Mouse (Mus musculus) heart, embryonic 16.5 days (tissue): Measurements from ENCODE around the gene Npl. TPM values are rescaled to one million over a fixed set of nuclear protein-coding genes. Genes with fewer than 3 reads are reported as not detected.
A peak's percentile ranks its signal among the peaks of the same experiment; 100 is the strongest.

Source experiments
- ATAC-seq: fragments of 200-750 bp; cut with Nextera tagmentation; replicated peaks from 2 replicates; pipeline ENCODE4 v1.8.0; 2017; ENCODE audit warnings: moderate number of reproducible peaks; ENCODE audit not compliant: insufficient read depth, low FRiP score; ENCODE audit errors: extremely low read depth
- H3K27ac ChIP-seq: fragments of 300-500 bp; sonication (generic); 2 replicates; pipeline ENCODE4 v1.5.1; 2014; ENCODE audit warnings: mild to moderate bottlenecking, low read length, control low read depth, moderate library complexity
- H3K27me3 ChIP-seq: fragments of 300-500 bp; sonication (generic); 2 replicates; pipeline ENCODE4 v1.6.1; 2014; ENCODE audit warnings: low read length, mixed read lengths; ENCODE audit not compliant: control insufficient read depth, insufficient read depth
- H3K36me3 ChIP-seq: fragments of 300-500 bp; sonication (generic); 2 replicates; pipeline ENCODE4 v1.6.1; 2014; ENCODE audit not compliant: control insufficient read depth, insufficient read depth
- H3K4me1 ChIP-seq: fragments of 300-500 bp; sonication (generic); 2 replicates; pipeline ENCODE4 v1.6.1; 2014; ENCODE audit warnings: low read length, mixed read lengths; ENCODE audit not compliant: control insufficient read depth, insufficient read depth
- H3K4me2 ChIP-seq: fragments of 300-500 bp; sonication (generic); 2 replicates; pipeline ENCODE4 v1.6.1; 2014; ENCODE audit warnings: low read depth, mild to moderate bottlenecking, control low read depth, low read length
- H3K4me3 ChIP-seq: fragments of 300-500 bp; sonication (generic); 2 replicates; pipeline ENCODE4 v1.5.1; 2014; ENCODE audit warnings: mild to moderate bottlenecking, control low read depth, low read length
- H3K9ac ChIP-seq: fragments of 300-500 bp; sonication (generic); 2 replicates; pipeline ENCODE4 v1.6.1; 2014; ENCODE audit warnings: low read length, control low read depth
- H3K9me3 ChIP-seq: fragments of 300-500 bp; sonication (generic); replicated peaks from 2 replicates; pipeline ENCODE4 v1.6.1; 2016; ENCODE audit warnings: low read length; ENCODE audit not compliant: control insufficient read depth
- WGBS: fragments of 180-500 bp; shearing (Covaris S2); extraction: QIAGEN DNeasy Blood & Tissue Kit; methylation state at CpG from one replicate; pipeline ENCODE4 v1.1.7; 2014; 5-methylcytosine and 5-hydroxymethylcytosine counted together
- polyA plus RNA-seq: library from polyadenylated mRNA; unstranded; fragments of >200 nt; fragmentation: Nextera tagmentation; extraction: Ambion mirVana; gene quantifications from 2 replicates; pipeline ENCODE4 v1.2.1, GENCODE M21; 2015

The Npl gene
- 4.9 and 6.8 TPM in 2 replicates for polyA plus RNA-seq

DNA sequence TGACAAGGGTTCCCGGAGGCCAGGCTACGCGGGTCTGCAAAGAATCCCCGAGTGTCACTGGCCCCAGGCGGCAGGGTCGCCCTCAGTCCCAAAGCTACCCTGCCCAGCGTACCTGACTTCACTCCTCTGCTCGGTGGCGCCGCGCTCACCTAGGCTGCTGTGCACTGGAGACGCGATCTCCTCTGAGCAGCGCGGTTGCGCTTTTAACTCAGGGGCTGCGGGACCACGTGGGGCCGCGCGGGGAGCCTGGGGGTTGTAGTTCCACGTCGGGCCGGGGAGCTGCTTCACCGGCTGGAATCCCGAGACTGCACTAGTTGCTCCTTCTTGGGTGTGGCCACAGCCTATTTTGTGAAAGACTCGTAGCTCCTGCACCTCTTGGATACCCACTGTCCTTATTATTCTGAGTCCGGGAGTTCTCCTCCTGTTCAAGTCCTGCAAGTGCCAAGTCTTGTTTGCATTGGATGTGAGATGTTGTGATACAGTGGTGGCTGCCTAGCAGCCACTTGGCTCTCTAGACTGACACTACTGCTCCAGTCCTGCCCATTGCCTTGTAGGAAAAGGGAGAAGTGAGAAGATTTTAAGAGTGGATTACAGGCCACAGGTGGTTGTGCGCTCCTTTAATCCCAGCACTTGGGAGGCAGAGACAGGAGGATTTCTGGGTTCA, at the start of gene Npl:
Npl (minus strand) TSS at position 510 of the 664 bp plus-strand sequence.
- no peaks in the 10 kb centered on the region for H3K4me1 ChIP-seq
- no peaks in the 10 kb centered on the region for H3K27me3 ChIP-seq
- H3K36me3 ChIP-seq = no peaks in the 10 kb centered on the region
- ATAC-seq = peak; percentile 93
- peak within 1 kb of the TSS; percentile 69 for H3K9ac ChIP-seq
- peak within 1 kb of the TSS; percentile 58 for H3K4me3 ChIP-seq
- no peaks in the 10 kb centered on the region for H3K9me3 ChIP-seq
- H3K27ac ChIP-seq = no peak within 1 kb of the TSS
- 5% methylated on average over 29 of the region's 29 CpGs for WGBS
- peak within 1 kb of the TSS; percentile 70 for H3K4me2 ChIP-seq

DNA sequence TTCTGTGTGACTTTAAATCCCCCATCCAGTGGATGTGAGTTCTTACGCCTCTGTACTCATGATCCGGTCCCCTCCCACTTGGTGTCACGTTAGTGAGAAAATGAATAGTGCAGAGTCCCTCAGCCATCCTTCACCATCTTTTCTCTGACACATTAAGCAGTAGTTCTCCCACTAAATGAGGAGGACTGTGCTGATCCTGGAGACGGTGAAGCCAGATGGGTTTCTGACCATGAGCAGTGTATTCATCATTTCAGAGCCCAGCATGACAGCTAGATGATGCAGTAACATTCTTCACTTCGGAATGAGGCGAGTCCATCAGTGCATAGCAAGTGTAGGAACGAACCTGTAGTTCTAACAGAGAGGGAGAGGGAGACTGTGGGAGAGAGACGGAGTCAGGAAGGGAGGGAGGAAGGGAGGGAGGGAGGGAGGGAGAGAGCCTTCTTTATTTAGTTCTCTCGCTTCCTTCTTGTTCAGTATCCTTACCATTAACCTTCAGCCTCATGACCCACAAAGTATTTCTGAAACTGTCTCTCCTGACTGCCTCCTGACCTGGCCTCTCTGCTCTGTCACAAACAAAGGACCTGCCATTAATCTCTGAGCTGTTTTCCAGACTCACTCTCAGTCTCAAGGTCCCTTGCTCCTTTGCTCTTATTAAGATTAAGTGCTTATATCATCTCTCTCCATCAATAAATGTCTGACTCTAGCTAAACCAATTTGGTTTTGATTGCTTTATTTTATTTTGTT, 49.6 kb upstream of the Npl start:
- Histone ChIP-seq H3K27ac (peak overlapping the region; percentile 78), H3K4me3 (no peak overlapping the region), H3K4me1 (peaks cover 14% of the 10 kb centered on the region), H3K9ac (no peak overlapping the region), H3K36me3 (no peaks in the 10 kb centered on the region), H3K4me2 (no peak overlapping the region), H3K9me3 (no peaks in the 10 kb centered on the region), H3K27me3 (no peaks in the 10 kb centered on the region)
- 39% methylated on average over 9 of the region's 9 CpGs for WGBS
- no peak for ATAC-seq

DNA sequence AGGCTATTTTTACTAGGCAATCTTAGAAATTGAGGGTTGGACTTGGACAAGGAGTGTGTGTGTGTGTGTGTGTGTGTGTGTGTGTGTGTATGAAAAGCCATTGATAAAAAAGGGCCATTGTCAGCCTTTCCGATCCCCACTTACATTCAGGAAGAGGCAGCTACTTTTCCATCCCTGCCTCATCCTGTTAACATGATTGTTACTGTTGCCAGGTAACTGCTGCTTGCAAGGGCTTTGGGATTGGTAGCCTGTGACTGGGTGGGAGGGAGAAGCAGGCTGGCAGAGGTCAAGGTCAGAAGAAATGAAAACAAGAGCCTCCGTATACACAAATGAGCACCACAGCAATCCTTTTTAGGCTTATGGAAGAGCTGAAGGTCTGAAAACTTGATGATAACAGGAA, 48.9 kb upstream of the Npl start:
- Histone ChIP-seq H3K36me3 (no peaks in the 10 kb centered on the region), H3K9me3 (no peaks in the 10 kb centered on the region), H3K27me3 (no peaks in the 10 kb centered on the region), H3K9ac (no peak overlapping the region), H3K4me1 (peaks cover 14% of the 10 kb centered on the region), H3K27ac (no peak overlapping the region), H3K4me3 (no peak overlapping the region), H3K4me2 (no peak overlapping the region)
- WGBS = 35% methylated on average over 2 of the region's 2 CpGs
- ATAC-seq = peak; percentile 82

DNA sequence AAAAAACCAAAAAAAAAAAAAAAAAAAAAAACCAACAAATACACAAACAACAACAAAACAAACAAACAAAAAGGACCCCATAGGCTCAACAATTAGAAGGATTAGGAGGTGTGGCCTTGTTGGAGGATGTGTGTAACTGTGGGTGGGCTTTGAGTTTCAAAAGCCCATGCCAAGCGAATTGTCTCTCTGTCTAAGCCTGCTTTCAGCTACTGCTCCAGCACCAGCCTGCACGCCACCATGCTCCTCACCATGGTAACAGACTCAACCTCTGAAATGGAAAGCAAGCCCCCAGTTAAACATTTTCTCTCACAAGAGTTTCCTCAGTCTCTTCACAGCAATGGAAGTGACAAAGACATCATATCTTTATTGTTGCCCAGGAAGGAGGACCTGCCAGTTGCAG, 43.8 kb upstream of the Npl start:
- no peak overlapping the region for H3K9ac ChIP-seq
- no peaks in the 10 kb centered on the region for H3K27me3 ChIP-seq
- WGBS = 89% methylated on average over 2 of the region's 2 CpGs

DNA sequence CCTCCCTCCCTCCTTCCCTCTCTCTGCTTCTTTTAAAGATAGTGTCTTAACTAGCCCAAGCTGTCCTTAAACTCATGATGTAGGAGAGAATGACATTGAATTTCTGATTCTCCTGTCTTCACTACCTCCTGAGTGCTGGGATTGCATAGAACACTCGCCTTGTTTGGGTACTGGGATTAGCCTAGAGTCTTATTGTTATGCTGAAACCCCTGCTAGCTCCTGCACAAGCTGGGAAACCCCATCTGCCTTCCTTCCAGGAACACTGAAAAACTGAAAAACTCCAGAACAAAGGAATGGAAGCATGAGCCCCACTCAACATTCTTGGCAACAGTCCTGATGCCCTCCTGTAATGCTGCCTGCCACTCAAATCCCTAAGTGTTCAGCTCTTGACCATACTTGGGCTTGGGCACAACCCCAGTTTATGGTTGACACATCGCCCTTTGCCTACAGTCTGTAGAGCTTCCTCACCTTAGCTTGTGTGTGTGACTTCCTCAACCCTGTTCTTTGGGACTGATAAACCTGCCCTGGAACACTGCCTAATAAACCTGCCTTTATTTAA, 40.4 kb upstream of the Npl start:
- 49% methylated on average over 2 of the region's 2 CpGs for WGBS

More for the DNA sequence above, 43.8 kb upstream of the Npl start:
- ATAC-seq = no peak
- Histone ChIP-seq H3K4me2 (no peak overlapping the region), H3K27ac (no peak overlapping the region), H3K4me3 (no peak overlapping the region), H3K36me3 (no peaks in the 10 kb centered on the region), H3K4me1 (peaks cover 2% of the 10 kb centered on the region; the same call in 1 of the 2 replicates), H3K9me3 (no peaks in the 10 kb centered on the region)

DNA sequence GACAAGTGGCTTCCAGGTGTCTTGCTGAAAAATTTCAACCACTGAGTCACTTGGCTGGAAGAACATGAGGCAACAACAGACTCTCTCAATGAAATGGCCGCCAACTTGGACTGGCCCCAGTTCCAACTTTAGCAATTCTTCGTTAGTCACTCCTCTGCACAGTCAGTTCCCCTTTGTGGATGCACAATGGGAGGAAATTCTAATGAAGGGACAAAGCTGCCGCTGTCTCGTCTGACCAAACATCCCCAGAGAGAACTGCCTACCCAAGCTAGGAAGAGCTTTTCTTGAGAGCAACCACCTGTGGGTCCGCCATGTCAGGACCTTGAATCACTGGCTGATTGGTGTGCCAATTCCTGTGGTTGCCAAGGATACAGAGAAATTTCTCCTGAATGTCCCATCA, 38.1 kb upstream of the Npl start:
- Histone ChIP-seq H3K9me3 (no peaks in the 10 kb centered on the region; the same call in 1 of the 2 replicates), H3K27ac (no peak overlapping the region), H3K27me3 (no peaks in the 10 kb centered on the region), H3K4me1 (peaks cover 10% of the 10 kb centered on the region), H3K4me2 (no peak overlapping the region), H3K36me3 (no peaks in the 10 kb centered on the region), H3K4me3 (no peak overlapping the region), H3K9ac (no peak overlapping the region)
- WGBS = 79% methylated on average over 5 of the region's 5 CpGs
- no peak for ATAC-seq

More for the DNA sequence above, 40.4 kb upstream of the Npl start:
- H3K36me3 ChIP-seq = no peaks in the 10 kb centered on the region
- peaks cover 10% of the 10 kb centered on the region for H3K4me1 ChIP-seq
- no peak; the same call in 1 of the 2 replicates for ATAC-seq
- no peak overlapping the region for H3K9ac ChIP-seq
- no peak overlapping the region for H3K4me2 ChIP-seq
- H3K9me3 ChIP-seq = no peaks in the 10 kb centered on the region; the same call in 1 of the 2 replicates
- H3K4me3 ChIP-seq = no peak overlapping the region
- no peaks in the 10 kb centered on the region for H3K27me3 ChIP-seq
- no peak overlapping the region for H3K27ac ChIP-seq

DNA sequence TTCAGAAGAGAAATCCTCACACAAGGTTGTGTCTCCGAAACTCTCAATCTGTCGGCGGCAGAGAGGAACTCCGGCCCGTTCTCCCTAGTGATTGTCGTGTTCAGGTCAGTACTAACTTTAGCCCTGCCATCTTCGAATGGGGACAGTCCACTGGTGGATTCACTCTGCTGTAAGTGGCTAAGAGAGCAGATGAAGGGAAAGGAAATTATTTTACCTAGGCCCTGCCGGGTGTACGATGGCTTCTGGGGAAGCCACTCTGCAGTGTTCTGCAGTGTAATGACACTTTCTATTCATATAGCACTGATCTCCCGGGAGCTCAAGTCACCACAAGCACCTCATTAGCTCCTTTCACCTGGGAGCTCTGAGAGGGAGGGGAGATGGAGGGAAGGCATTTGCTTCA, 37.0 kb upstream of the Npl start:
- WGBS = 86% methylated on average over 10 of the region's 10 CpGs
- Histone ChIP-seq H3K9me3 (no peaks in the 10 kb centered on the region; the same call in 1 of the 2 replicates), H3K27ac (no peak overlapping the region), H3K4me2 (no peak overlapping the region), H3K9ac (no peak overlapping the region), H3K4me3 (no peak overlapping the region), H3K4me1 (peaks cover 10% of the 10 kb centered on the region), H3K36me3 (no peaks in the 10 kb centered on the region), H3K27me3 (no peaks in the 10 kb centered on the region)
- no peak for ATAC-seq

DNA sequence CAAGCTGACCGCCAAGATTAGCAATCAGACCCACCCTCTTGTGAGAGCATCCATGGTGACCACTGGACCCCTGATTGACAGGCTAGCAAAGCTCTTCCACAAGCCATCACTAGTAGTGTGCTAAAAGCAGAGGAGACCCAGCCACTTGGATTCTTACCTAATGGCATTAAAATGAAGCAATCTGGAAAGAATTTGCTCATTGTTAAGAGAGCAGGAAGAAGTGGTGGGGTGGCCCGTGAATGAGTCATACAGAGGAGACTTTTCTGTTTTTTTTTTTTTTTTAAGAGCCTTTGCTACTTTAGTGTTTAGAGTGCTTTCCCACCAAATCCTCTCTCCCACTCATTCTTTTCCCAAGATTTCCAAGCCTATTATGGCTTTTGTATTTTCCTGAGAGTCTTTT, 35.9 kb upstream of the Npl start:
- peak; percentile 55; the same call in 1 of the 2 replicates for ATAC-seq
- H3K27ac ChIP-seq = peak overlapping the region; percentile 75
- H3K9ac ChIP-seq = no peak overlapping the region
- no peaks in the 10 kb centered on the region for H3K27me3 ChIP-seq
- H3K36me3 ChIP-seq = no peaks in the 10 kb centered on the region
- 47% methylated on average over 2 of the region's 2 CpGs for WGBS
- H3K9me3 ChIP-seq = no peaks in the 10 kb centered on the region; the same call in 1 of the 2 replicates
- H3K4me3 ChIP-seq = no peak overlapping the region
- peaks cover 10% of the 10 kb centered on the region for H3K4me1 ChIP-seq
- H3K4me2 ChIP-seq = no peak overlapping the region

DNA sequence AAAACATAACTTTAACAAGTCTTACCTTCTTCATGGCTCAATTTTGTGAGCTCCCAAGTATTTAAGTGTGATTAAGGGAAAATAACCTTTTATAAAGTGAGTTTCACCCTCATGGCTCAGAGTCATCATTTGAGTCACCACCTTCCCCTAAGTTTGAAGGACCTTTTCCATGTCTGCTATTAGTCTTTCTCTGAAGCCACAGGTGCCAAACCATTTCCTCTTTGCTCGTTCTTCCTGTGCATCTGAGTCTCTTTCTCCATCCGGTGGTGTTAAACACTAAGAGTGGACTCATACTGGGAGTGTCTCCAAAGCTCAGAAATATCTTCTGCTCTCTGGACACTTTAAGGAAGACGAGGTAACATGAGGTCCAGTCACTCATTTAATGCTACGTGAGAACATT, 33.3 kb upstream of the Npl start:
- 65% methylated on average over 4 of the region's 4 CpGs for WGBS
- ATAC-seq = no peak

More for the DNA sequence above, 33.3 kb upstream of the Npl start:
- no peak overlapping the region for H3K4me3 ChIP-seq
- no peaks in the 10 kb centered on the region for H3K36me3 ChIP-seq
- H3K27me3 ChIP-seq = no peaks in the 10 kb centered on the region
- H3K27ac ChIP-seq = no peak overlapping the region
- H3K4me1 ChIP-seq = peaks cover 8% of the 10 kb centered on the region
- no peaks in the 10 kb centered on the region for H3K9me3 ChIP-seq
- no peak overlapping the region for H3K4me2 ChIP-seq
- H3K9ac ChIP-seq = no peak overlapping the region
